Mouse (Mus musculus) cortical plate, adult 2 months (tissue): ENCODE measurements at regions not wholly inside any gene's neighbourhood (a gene's known extent, or its start where the extent isn't known, plus 50 kb on each side); places are given as distances from the start of the nearest gene placed in this dataset.

ENCODE experiments used
- CTCF ChIP-seq: fragments of 200-500 bp; IDR thresholded peaks from 2 replicates; pipeline ENCODE4 v1.5.1; 2011; ENCODE audit warnings: mild to moderate bottlenecking, control low read depth, low read length; ENCODE audit not compliant: insufficient read depth; ENCODE audit errors: extremely low read depth
- POLR2A ChIP-seq: fragments of 200-500 bp; IDR thresholded peaks from 2 replicates; pipeline ENCODE4 v1.6.1; 2011; ENCODE audit warnings: mild to moderate bottlenecking, low read length, control low read depth; ENCODE audit not compliant: insufficient read depth; ENCODE audit errors: extremely low read depth

- TF ChIP-seq POLR2A (no peak), CTCF (no peak)
Measured at GRCm38 (mm10) chr1:45626733-45627132, 123.7 kb upstream of the Col5a2 start.
